Mouse (Mus musculus) embryonic fibroblast, embryonic 13.5 days (primary cell): Measurements from ENCODE around the gene Scfd2.

Experiments
- CTCF ChIP-seq: IDR thresholded peaks from 2 replicates; pipeline ENCODE4 v1.5.1; 2011; ENCODE audit warnings: mild to moderate bottlenecking, control low read depth, low read length, moderate library complexity, borderline replicate concordance; ENCODE audit not compliant: insufficient read depth
- POLR2A ChIP-seq: IDR thresholded peaks from 2 replicates; pipeline ENCODE4 v1.6.1; 2011; ENCODE audit warnings: low read depth, mild to moderate bottlenecking, control low read depth, low read length, moderate library complexity

DNA sequence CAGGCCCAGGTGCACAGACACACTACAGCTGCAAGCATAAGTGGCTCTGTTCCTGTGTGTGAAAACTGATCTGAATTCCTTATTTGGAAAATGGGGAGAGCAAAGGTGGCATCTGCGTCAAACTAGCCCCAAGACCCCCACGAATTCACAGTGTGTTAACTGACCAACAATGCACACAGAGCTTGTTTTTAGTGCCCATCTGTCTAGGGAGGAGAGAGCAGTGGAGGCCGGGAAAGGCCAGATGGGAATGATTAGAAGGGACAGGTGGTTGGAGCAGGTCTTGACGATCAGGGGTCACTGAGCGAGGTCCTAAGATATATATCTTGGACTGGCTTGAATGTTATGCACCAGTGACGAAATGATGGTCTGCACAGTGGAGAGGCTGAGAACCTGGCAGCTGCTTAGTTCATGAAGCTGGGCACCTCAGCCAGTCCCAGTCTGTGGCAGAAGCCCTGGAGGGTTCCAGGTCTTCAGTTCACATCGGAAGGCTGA lies 375.7 kb downstream of the Scfd2 start:
- TF ChIP-seq POLR2A (no peak), CTCF (no peak)
